Mouse (Mus musculus): Measurements from ENCODE around the gene Prpf38b.

- no peak for TF ChIP-seq POLR2A (IDR thresholded peaks at IDR 0.05; ENCODE audit: borderline replicate concordance, extremely low read depth, low read depth, low read length)
- no peak for TF ChIP-seq CTCF (IDR thresholded peaks at IDR 0.05; ENCODE audit: insufficient read depth, low read length)
Measured at GRCm38 (mm10) chr3:108863091-108863490, 48.4 kb downstream of the Prpf38b start.
